Mouse (Mus musculus): ENCODE data around the gene Dmrtc2.
A peak's percentile ranks its signal among the peaks of the same experiment; 100 is the strongest.
"Not testable (repeated sequence)": the region's sequence is repeated elsewhere in the genome, so short reads cannot be mapped to it uniquely, and the experiment has no call there.

Dmrtc2 gene

GRCm38 (mm10) chr7:24864156-24864555 lies 5.7 kb upstream of the Dmrtc2 start:
- peak; percentile 69 for DNase-seq (ENCODE audit: low read depth, low spot score)

- DNase-seq (ENCODE audit: low read depth, low spot score), result no peak
Observed at GRCm38 (mm10) chr7:24869080-24869479, 777 bp upstream of the Dmrtc2 start.

GRCm38 (mm10) chr7:24877588-24877987 lies 7.7 kb downstream of the Dmrtc2 start:
- DNase-seq (ENCODE audit: low read depth, low spot score), result no peak

DNA sequence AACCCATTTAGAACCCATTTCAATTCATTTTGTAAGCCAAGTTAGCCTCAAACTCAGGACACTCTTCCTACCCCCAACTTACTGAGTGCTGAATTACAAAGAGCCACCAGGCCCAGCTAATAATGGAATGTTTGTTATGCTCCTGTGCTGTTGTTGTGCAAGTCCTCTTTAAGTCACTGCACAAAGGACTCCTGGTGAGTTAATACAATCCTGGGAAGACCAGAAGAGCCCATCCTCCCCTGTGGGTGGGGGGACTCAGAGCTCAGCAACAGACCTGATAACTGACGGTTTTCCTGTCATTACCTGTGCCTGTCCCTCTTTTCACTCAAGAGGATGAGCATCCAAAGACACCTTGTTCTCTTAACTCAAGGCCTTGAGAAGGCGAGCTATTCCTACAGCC lies 9.8 kb downstream of the Dmrtc2 start:
- peak; percentile 96 for DNase-seq (ENCODE audit: low read depth, low spot score)

GRCm38 (mm10) chr7:24882416-24883199 lies 12.8 kb downstream of the Dmrtc2 start:
- DNase-seq (ENCODE audit: low read depth, low spot score), result no peak

GRCm38 (mm10) chr7:24883896-24884692 lies 14.2 kb downstream of the Dmrtc2 start, which contains the start of gene Rps19:
Gene Rps19, plus strand, starts transcription at chr7:24884371.
- DNase-seq (ENCODE audit: low read depth, low spot score), result peak; percentile 99

GRCm38 (mm10) chr7:24884693-24885291 lies 14.9 kb downstream of the Dmrtc2 start:
- DNase-seq (ENCODE audit: low read depth, low spot score), result no peak

DNA sequence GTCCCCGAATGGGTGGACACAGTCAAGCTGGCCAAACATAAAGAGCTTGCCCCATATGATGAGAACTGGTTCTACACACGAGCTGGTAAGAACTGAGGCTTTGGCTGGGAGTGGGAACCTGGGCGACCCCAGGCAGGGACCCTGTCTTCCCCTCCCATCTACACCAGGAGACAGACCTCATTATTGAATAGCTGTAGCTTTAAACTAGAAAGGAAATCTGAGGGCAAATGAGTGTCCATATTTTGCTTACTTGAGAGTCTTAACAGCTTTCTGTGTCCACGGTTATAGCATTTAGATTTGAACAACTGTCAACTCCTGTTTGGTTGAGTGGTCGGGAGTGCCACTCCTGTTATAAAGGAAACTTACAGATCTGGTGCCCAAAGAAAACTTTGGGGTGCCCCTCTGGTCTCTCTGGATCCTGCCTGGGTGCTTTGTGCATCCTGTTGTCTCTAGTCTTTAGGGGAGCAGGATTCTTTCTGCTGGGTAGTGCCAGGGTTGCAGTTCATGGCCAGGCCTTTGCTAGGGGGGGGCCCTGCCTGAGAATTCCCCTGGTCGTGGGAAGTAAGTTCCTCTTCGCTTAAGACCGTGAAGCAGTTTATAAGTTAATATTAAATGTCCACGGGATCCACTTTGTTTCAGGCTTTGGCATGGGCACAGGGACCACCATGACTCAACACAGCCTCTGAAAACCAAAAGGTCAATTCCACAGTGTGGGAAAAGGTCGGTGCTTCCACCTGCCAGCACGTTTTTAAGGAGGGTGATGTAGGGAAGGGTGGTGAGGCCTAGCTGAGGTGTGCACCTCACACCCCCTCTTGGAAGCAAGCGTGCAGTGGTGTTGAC lies 15.8 kb downstream of the Dmrtc2 start:
- DNase-seq (ENCODE audit: low read depth, low spot score), result peak; percentile 17

DNA sequence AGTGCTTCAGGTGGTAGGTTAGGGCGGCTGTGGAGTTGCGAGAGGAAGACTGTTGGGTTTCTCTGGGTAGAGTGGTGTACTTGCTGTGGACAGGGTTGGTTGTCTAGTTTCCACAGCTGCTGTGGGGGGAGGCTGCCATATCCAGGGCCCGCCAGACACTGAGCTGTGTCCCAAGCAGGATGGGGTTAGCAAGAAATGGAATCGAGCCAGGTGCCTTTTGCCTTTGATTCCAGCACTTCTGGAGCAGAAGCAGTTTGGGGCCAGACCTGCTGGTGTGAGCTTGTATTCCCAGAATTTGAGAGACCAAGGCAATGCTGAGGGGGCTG lies 16.4 kb downstream of the Dmrtc2 start:
- DNase-seq (ENCODE audit: low read depth, low spot score), result peak; percentile 32

DNA sequence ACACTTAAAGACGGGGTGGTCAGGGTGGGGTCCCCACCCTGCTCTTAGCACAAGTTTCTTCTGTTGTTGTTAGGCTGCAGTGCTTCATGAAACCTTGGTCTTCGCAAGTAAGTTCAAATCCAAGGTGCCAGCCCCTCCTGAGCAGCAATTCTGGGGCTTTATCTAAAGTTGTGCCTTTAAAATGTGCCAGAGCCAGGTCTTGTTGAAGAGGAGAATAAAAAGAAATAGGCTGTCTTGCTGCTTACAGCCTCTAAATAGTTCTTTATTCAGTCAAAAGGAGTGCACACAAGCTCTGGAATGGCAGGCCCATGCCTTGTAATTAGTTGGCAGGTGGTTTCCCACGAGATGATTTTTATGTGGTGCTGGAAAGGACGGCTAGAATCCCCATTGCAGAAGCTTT lies 17.2 kb downstream of the Dmrtc2 start:
- DNase-seq (ENCODE audit: low read depth, low spot score), result no peak

DNA sequence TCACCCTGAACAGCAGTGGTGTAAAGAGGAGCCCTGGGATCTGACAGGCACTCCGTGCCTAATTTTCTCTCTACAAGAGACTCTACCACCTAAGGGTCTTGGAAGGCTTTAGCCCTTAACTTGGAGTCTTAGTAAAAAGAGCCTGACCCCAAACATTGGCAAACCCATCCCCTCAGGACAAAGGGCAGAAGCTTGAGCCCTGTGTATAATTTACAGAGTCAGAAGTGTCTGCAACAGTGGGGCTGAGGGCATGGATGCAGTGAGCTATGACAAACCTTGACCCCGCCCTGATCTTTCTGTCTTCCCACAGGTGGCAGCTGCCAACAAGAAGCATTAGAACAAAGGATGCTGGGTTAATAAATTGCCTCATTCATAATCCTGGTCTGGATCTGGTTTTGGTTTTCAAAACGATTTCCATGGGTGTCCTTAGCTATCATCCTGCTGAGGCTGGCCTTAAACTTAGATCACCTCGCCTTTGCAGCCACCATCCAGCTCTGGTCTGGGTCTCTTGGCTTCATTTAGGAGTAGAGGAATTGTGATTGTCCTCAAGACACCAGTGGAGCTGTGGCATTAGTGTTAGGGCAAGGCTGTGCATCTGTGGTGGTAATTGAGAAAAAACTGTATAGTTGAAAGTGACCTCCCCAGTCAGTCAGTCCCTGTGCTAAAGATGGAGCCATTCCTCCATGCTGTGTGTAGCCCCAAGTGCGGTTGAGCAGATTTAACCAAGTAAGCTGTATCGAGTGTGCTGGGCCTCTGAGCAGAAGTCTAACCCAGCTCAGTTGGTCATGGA lies 19.8 kb downstream of the Dmrtc2 start:
- DNase-seq (ENCODE audit: low read depth, low spot score), result peak; percentile 19

GRCm38 (mm10) chr7:24890281-24891216 lies 20.7 kb downstream of the Dmrtc2 start:
- DNase-seq (ENCODE audit: low read depth, low spot score), result peak; percentile 95

GRCm38 (mm10) chr7:24891241-24892124 lies 21.6 kb downstream of the Dmrtc2 start:
- peak; percentile 42 for DNase-seq (ENCODE audit: low read depth, low spot score)

- DNase-seq (ENCODE audit: low read depth, low spot score), result peak; percentile 58
Observed at GRCm38 (mm10) chr7:24892125-24892583, 22.3 kb downstream of the Dmrtc2 start.

- DNase-seq (ENCODE audit: low read depth, low spot score), result not testable (repeated sequence)
Observed at GRCm38 (mm10) chr7:24895749-24896148, 25.9 kb downstream of the Dmrtc2 start.

DNA sequence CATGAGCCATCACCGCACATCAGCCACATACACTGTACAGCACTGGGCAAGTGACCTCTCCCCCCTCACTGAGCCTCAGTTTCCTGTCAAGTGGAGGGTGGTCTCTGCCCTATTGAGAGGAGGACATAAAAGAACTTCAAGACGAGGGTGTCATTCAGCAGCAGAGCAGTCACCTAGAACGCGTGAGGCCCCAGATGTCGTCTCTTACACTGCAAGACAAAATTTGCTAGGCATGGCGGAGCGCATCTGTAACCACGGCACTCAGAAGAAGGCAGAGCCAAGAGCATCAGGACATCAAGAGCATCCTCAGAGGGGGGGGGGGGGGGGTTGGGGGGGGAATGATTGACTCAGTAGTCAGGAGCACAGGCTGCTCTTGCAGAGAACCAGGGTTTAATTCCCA lies 26.4 kb downstream of the Dmrtc2 start:
- DNase-seq (ENCODE audit: low read depth, low spot score), result peak; percentile 40

- peak; percentile 37 for DNase-seq (ENCODE audit: low read depth, low spot score)
Observed at GRCm38 (mm10) chr7:24897224-24897623, 27.4 kb downstream of the Dmrtc2 start, which contains the start of gene Cd79a. Gene Cd79a, plus strand, starts transcription at chr7:24897381.

DNA sequence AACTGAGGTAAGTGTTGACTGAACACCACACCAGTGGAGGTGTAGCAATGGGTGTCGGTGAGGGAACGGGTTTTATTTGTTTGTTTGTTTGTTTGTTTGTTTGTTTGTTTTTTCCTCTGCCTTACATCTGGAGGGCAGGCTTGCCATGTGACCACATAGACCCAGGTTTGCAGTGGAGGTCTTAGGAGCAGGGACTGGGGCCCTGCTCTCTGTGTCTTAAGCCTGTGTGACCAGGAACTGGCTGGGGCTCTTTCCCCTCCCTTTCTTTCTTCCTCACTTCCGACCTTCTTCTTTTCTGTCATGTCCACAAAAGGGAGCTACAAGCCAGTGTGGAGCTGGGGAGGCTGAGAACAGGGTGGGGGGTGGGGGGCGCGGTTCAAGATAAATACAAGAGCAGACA lies 28.1 kb downstream of the Dmrtc2 start:
- DNase-seq (ENCODE audit: low read depth, low spot score), result no peak
